Mouse (Mus musculus) adrenal gland, postnatal 14 days (tissue): Measurements from ENCODE around the gene Apom. TPM values are rescaled to one million over a fixed set of nuclear protein-coding genes. Genes with fewer than 3 reads are reported as not detected.
A peak's percentile ranks its signal among the peaks of the same experiment; 100 is the strongest.

Source experiments
- DNase-seq: peaks from one replicate; pipeline ENCODE4 v3.0.0; 2021; ENCODE audit warnings: mixed read lengths
- long read RNA-seq, 2 experiments: library from polyadenylated mRNA; stranded (forward); transcript quantifications; one replicate each; pipeline ENCODE4 v2.0.0; 2021
- total RNA-seq: library from RNA; stranded (reverse); gene quantifications from 2 replicates; pipeline ENCODE4 v1.2.3, GENCODE M21; 2021

Gene Apom
- total RNA-seq: 3.3 and 35.6 TPM in 2 replicates
- long read RNA-seq, experiment 1, partial matches to known transcripts: 0 of 1 reads
- long read RNA-seq, experiment 1, other reads (novel, unspliced or antisense): 0 of 1 reads
- long read RNA-seq, experiment 2, transcript Apom-201 (6 exons, 1,013 nt): major isoform, 47 of 51 reads
- long read RNA-seq, experiment 2, partial matches to known transcripts: 3 of 51 reads
- long read RNA-seq, experiment 2, other reads (novel, unspliced or antisense): 1 of 51 reads

GRCm38 (mm10) chr17:35131500-35132173, at the start of gene Apom:
Gene Apom, minus strand, starts transcription at chr17:35132050.
- DNase-seq: no peak

- DNase-seq: no peak
Observed at GRCm38 (mm10) chr17:35180093-35180492, 48.2 kb upstream of the Apom start.

- DNase-seq: peak; percentile 90
Observed at GRCm38 (mm10) chr17:35178528-35178927, 46.7 kb upstream of the Apom start.

GRCm38 (mm10) chr17:35175968-35176367, 44.1 kb upstream of the Apom start, which contains the start of gene Aif1:
Gene Aif1, minus strand, starts transcription at chr17:35176068.
- DNase-seq: no peak

DNA sequence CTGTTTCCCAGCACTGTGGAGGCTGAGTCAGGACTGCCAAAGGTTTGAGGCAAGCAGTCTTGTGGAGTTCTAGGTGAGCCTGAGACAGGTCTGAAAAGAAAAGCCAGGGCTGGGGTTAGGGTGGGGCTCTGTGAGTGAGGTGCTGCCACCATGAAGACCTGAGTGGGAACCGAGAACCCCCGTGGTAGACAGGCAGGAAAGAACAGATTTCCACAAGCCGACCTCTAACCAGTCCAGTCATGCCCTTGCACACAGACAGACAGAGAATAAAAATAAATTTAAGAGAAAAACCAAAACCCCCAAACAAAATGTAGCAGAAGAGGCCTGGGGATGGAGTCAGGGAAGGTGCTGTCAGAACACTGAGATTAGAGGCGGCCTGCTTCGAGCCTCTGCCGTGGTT, 43.5 kb upstream of the Apom start:
- no peak for DNase-seq

DNA sequence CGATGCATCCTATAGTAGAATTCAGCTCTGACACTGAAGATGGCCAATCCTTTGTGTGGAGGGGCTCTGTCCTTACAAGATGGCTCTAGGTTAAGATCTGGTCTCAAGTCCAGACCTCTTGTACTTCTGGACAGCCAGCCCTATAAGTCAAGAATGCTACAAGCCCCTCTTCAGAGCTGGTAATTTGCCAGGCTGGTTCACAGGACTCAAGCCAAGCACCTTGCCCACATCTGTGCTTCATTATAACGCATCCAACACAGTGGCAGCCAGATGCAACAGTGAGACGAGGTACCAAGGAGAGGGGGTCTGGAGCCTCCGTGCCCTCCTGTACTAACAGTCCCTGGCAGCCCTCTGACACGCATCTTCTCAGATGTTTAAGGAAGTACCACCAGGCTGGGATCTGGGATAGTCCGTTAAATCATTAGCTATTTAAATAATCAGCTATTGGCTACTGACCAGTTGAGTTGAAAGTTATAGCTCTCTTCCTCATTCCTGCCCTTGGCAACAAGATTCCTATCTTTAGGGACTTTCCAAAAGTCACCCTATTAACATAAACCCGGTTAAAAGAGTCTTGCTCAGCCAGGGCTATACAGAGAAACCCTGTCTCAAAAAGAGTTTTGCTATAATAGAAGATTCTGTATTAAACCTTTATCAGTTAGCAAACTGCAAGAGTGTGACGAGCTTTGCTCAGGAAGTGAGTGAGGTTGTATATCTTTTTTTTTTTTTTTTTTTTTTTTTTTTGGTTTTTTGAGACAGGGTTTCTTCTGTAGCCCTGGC, 42.5 kb upstream of the Apom start:
- no peak for DNase-seq

DNA sequence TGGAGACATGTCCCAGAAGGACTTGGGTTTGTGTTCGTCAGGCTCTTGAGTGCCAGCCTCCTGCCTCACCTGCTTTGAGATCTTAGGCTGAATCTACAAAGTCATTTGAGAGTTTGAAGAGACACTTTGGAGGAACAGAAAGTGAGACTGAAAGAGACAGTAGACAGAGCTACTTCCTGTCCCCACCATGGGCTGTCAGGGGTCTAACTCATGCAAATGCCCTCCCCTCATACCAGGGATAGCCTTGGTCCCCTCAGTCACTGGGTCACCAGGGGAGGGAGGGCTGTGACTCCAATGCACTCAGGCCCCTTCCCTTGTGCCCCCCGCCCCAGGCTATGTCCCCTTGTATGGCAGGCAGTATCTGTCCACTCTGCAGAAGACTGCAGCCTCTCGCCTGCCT, 41.5 kb upstream of the Apom start:
- no peak for DNase-seq

DNA sequence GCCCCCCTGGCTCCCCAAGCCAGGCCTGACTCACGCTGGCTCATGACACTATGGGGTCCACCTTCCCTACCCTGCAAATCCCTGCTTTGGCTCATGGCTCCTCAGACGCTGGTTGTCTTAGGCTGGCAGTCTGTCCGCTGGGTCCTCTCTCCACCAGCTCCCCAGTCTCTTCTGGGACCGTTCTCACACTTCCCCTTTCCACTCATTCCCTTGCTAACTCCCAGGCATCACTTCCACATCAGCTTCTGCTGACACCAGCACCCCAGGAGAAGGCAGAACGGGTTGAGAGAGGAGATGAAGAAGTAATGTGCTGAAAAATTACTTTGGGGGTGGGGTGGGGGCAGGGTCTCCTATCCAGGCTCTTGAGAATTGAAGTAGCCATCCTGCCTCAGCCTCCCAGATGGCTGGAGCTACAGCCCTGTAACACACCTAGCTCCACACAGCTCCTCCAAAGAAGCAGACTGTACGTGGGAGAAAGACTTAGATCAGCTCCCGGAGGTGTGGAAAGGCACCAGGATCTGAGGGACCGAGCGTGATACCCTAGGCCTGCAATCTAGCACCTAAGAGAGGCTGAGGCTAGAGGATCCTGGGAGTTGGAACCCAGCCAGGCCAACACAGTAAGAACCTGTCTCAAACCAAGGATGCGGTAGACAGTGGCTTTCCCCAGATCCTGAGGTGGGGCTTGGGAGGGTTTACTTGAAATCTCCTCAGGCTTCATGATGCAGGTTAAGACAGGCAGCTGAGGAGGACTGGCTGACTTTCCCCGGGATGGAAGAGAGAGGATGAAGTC, 40.8 kb upstream of the Apom start:
- no peak for DNase-seq

DNA sequence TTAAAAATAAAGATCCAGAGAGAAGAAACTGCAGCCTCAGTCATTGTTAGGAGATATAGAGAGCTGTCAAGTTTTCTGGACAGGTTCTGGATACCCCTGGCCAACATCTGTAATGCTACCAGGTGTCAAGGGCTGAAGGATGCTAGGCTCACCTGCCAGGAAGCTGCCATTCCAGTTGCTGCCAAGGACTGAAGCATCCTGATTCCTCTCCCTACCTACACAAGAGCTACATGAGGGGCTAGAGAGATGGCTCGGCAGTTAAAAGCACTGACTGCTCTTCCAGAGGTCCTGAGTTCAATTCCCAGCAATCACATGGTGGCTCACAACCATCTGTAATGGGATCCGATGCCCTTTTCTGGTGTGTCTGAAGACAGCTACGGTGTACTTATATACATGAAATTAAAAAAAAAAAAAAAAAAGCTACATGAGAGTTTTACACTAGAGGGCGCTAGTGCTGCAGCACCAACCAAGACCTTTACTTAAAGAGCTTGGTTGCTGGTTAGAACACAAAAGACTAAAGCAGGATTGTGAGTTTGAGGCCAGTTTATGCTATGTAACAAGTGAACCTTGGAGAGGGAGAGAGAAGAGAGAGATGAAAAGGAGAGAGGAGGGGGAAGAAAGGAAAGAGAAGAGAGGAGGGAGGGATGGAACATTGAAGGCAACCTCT, 36.8 kb upstream of the Apom start:
- DNase-seq: no peak

- no peak for DNase-seq
Observed at GRCm38 (mm10) chr17:35167794-35168193, 35.9 kb upstream of the Apom start.

- peak; percentile 74 for DNase-seq
Observed at GRCm38 (mm10) chr17:35166352-35167035, 34.6 kb upstream of the Apom start.

DNA sequence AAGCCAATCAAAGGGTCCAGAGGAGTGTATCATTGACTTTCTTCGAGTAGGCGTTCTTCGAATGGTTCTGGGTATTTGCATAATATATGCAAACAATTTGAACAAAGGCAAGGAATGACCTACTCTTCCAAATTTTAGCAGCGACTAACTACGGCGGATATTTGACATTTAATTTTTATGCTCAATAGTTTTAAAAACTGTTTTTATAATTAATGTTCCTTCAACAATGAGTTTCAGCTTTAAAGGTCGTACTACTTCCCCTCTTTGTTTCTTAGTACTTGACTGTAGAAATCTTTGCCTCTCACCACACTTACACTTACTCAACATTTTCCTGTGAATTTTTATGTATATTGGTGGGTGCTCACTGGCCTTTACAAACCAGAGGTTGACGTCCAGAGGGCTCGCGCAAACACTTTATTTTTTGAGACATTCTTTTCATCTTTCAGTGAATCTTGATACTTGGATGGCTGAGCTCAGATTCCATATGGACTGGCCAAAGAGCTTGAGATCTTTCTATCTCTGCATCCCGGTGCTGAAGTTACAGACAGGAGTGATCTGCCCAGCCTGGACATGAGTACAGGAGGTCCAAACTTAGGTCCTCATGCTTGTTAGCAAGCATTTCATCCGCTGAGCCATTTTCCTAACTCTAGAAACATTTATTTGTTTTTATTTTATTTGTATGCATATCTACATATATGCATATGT, 33.8 kb upstream of the Apom start:
- no peak for DNase-seq

GRCm38 (mm10) chr17:35164568-35165450, 33.0 kb upstream of the Apom start, which contains the start of gene Prrc2a:
Gene Prrc2a, minus strand, starts transcription at chr17:35164897.
- DNase-seq: peak; percentile 98

GRCm38 (mm10) chr17:35164218-35164567, 32.3 kb upstream of the Apom start:
- DNase-seq: no peak

GRCm38 (mm10) chr17:35163326-35164081, 31.7 kb upstream of the Apom start:
- DNase-seq: no peak

DNA sequence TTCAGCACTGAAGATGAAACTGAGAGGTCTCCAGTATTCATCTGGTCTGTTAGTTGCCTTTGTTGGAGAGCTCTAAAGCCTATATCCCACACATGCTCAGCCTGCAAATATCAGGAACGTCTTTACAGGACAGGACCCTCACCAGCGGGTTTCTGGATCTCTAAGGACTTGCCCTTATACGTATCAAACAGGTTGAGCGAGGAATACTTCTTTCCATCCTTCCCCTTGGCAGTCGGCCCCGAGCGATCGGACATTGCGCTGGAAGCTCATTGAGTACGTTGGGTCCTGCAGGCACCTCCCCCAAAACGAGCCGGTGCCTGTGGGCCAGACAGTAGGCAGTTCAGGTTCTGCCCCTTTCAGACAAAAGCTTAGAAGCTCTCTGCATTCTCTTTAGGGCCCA, 30.9 kb upstream of the Apom start:
- DNase-seq: peak; percentile 62

DNA sequence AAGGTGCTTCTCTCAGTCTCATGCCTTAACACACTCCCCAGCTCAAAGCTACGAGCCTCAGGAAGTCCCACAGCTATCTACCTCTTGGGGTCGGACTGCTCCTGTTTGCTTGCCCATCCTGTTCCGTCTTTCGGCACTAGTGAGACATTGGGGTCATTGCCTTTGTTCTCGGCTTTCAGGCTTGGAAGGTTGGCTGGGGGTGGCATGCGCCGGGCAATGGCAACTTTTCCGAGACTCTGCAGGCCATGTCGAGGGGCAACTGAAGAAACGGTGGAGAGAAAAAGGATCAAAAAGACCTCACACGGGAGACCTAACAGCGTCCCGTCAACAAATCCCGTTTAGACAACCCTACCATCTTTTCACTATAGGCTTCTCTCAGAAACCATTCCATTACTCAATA, 30.3 kb upstream of the Apom start:
- no peak for DNase-seq

- DNase-seq: no peak
Observed at GRCm38 (mm10) chr17:35161421-35161820, 29.6 kb upstream of the Apom start.

GRCm38 (mm10) chr17:35159638-35160037, 27.8 kb upstream of the Apom start:
- no peak for DNase-seq
